Mouse (Mus musculus) lung, adult 2 months (tissue): Measurements from ENCODE around the gene Ptgis. TPM values are rescaled to one million over a fixed set of nuclear protein-coding genes. Genes with fewer than 3 reads are reported as not detected.
A peak's percentile ranks its signal among the peaks of the same experiment; 100 is the strongest.

Experiments used
- DNase-seq: peaks from one replicate; pipeline ENCODE4 v3.0.0; 2022
- H3K4me1 ChIP-seq: fragments of 200-500 bp; 2 replicates; pipeline ENCODE4 v1.6.1; 2011; ENCODE audit warnings: low read length; ENCODE audit not compliant: control insufficient read depth, insufficient read depth
- H3K4me3 ChIP-seq: fragments of 200-500 bp; replicated peaks from 2 replicates; pipeline ENCODE3; 2011; ENCODE audit warnings: low read depth, mild to moderate bottlenecking, control low read depth, low read length; ENCODE audit errors: extremely low read depth
- CTCF ChIP-seq: fragments of 200-500 bp; IDR thresholded peaks from 2 replicates; pipeline ENCODE4 v1.5.1; 2011; ENCODE audit warnings: mild to moderate bottlenecking, low read length, control low read depth; ENCODE audit not compliant: insufficient read depth
- POLR2A ChIP-seq: fragments of 200-500 bp; IDR thresholded peaks from 2 replicates; pipeline ENCODE4 v1.6.1; 2011; ENCODE audit warnings: low read depth, mild to moderate bottlenecking, control low read depth, low read length, borderline replicate concordance; ENCODE audit errors: extremely low read depth
- WGBS: fragments of 180-500 bp; shearing (Covaris S2); methylation state at CpG from one replicate; pipeline ENCODE4 v1.1.7; 2018; 5-methylcytosine and 5-hydroxymethylcytosine counted together
- polyA plus RNA-seq: library from polyadenylated mRNA; depleted of rRNA; stranded (reverse); fragments of >200 nt; gene quantifications from 2 replicates; pipeline ENCODE4 v1.2.3, GENCODE M21; 2012

Gene Ptgis
- polyA plus RNA-seq, 1 experiment = 105 TPM

GRCm38 (mm10) chr2:167252057-167252687 is 11.8 kb upstream of the Ptgis start:
- DNase-seq = no peak
- WGBS = 32% methylated on average over 3 of the region's 3 CpGs
- Histone ChIP-seq H3K4me1 (peaks cover 24% of the 10 kb centered on the region), H3K4me3 (no peak overlapping the region)
- TF ChIP-seq CTCF = no peak
- no peak for TF ChIP-seq POLR2A

- Histone ChIP-seq H3K4me1 (peaks cover 22% of the 10 kb centered on the region), H3K4me3 (peak overlapping the region; percentile 29)
- TF ChIP-seq CTCF (no peak), POLR2A (peak; percentile 60; the same call in 1 of the 2 replicates)
- 31% methylated on average over 7 of the region's 7 CpGs for WGBS
- DNase-seq = no peak
These were observed 10.4 kb upstream of the Ptgis start for GRCm38 (mm10) chr2:167250736-167251337.

GRCm38 (mm10) chr2:167250003-167250735 is 9.8 kb upstream of the Ptgis start:
- Histone ChIP-seq H3K4me3 (no peak overlapping the region), H3K4me1 (peaks cover 22% of the 10 kb centered on the region)
- TF ChIP-seq POLR2A (no peak), CTCF (no peak)
- no peak for DNase-seq
- WGBS = 50% methylated on average over 11 of the region's 11 CpGs

GRCm38 (mm10) chr2:167249591-167249990 is 9.2 kb upstream of the Ptgis start:
- DNase-seq = no peak
- 77% methylated on average over 3 of the region's 3 CpGs for WGBS
- no peak overlapping the region for H3K4me3 ChIP-seq
- H3K4me1 ChIP-seq = peaks cover 19% of the 10 kb centered on the region
- TF ChIP-seq POLR2A = 0 out of 2 replicates have a peak, but pooled peaks have one; percentile 2
- no peak for TF ChIP-seq CTCF

- Histone ChIP-seq H3K4me3 (no peak overlapping the region), H3K4me1 (peaks cover 8% of the 10 kb centered on the region)
- DNase-seq = no peak
- TF ChIP-seq CTCF (no peak), POLR2A (no peak)
- 57% methylated on average over 2 of the region's 2 CpGs for WGBS
These were observed 7.4 kb upstream of the Ptgis start for GRCm38 (mm10) chr2:167247823-167248222.

- Histone ChIP-seq H3K4me3 (no peak overlapping the region), H3K4me1 (peaks cover 8% of the 10 kb centered on the region)
- WGBS = 63% methylated on average over 7 of the region's 7 CpGs
- no peak for DNase-seq
- TF ChIP-seq CTCF = no peak
- TF ChIP-seq POLR2A = no peak
These were observed 6.3 kb upstream of the Ptgis start for GRCm38 (mm10) chr2:167246704-167247103.

- no peak for DNase-seq
- no peaks in the 10 kb centered on the region for H3K4me1 ChIP-seq
- WGBS = 74% methylated on average over 4 of the region's 4 CpGs
- TF ChIP-seq CTCF (no peak), POLR2A (no peak)
- no peak overlapping the region for H3K4me3 ChIP-seq
These were observed 4.5 kb upstream of the Ptgis start for GRCm38 (mm10) chr2:167244892-167245291.

- H3K4me3 ChIP-seq = no peak overlapping the region
- H3K4me1 ChIP-seq = no peaks in the 10 kb centered on the region
- TF ChIP-seq POLR2A (no peak), CTCF (no peak)
- 76% methylated on average over 4 of the region's 4 CpGs for WGBS
- no peak for DNase-seq
These were observed 3.6 kb upstream of the Ptgis start for GRCm38 (mm10) chr2:167243831-167244563.

- WGBS = 35% methylated on average over 12 of the region's 12 CpGs
- DNase-seq = no peak
- H3K4me1 ChIP-seq = no peaks in the 10 kb centered on the region
- H3K4me3 ChIP-seq = peak overlapping the region; percentile 51
- TF ChIP-seq POLR2A = no peak
- TF ChIP-seq CTCF = no peak
These were observed 1.1 kb downstream of the Ptgis start for GRCm38 (mm10) chr2:167239262-167239661.

- Histone ChIP-seq H3K4me3 (no peak overlapping the region), H3K4me1 (peaks cover 2% of the 10 kb centered on the region)
- DNase-seq = no peak
- TF ChIP-seq CTCF (no peak), POLR2A (no peak)
- 83% methylated on average over 9 of the region's 9 CpGs for WGBS
These were observed 3.2 kb downstream of the Ptgis start for GRCm38 (mm10) chr2:167237224-167237623.
